Mouse (Mus musculus): ENCODE results near the gene Bora.

DNA sequence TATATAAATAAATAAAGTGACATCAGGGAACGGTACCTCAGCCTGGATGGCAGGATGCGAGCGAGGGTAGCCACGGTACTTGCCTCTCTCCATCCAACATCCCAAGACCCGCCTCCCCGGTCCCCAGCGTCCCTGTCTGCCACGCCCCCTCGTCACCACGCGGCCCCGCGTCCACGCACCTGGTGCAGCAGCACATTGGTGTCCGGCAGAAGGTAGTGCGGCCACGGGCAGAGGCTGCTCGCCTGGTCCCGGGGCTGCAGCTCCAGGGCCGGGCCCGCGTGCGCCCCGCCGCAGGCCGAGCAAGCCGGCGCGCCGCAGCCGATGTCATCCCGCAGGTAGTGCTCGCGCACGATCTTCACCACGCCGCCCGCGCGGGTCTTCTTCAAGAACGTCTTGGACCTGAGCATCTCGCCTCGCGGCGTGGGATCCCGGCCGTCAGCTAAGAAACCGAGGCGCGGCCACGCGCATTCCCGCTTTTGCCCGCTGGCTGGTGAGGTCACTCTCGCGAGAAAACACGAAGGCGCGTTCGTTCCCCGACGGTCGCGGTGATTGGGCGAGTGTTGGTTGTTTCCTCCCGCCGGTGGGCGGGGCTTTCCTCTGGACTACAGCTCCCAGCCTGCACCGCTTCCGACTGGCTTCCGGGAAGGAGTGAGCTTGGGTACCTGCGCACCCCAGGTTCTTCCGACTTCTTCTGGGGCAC is 53.4 kb downstream of the Bora start, which contains the start of the genes Pibf1 and Dis3:
- TF ChIP-seq CTCF (conservative IDR thresholded peaks at IDR 0.05; ENCODE audit: low read length), result no peak
- TF ChIP-seq NANOG (IDR thresholded peaks at IDR 0.05; ENCODE audit: borderline replicate concordance, low read length), result no peak
- no peak for TF ChIP-seq POU5F1 (IDR thresholded peaks at IDR 0.05; ENCODE audit: borderline replicate concordance, low read length)
